In genomic region chr10:127471281-127471988, GRCm38 (mm10) we compare ENCODE assay signal across 10 mouse cellular contexts. TPM values are rescaled to one million over a fixed set of nuclear protein-coding genes. Genes with fewer than 3 reads are reported as not detected.
DNase-seq lines count a peak whose midpoint lies in the region; ATAC-seq lines count a peak whose summit lies in the region.
"Had no signal": no experiment of that assay in that cellular context is flagged by ENCODE, and none has a peak within 500 bp of the region (broad histone marks: within the 10 kb centered on the region; RNA-seq: fewer than 3 reads in every experiment).

No protein-coding gene starts in this region.

- peak; percentile 14 for DNase-seq in embryo, embryonic 9.5 days (ENCODE audit: extremely low spot score)
- no peak for DNase-seq in embryo, embryonic 11 days
- DNase-seq in kidney, postnatal 14 days: peak; percentile 48
- no peak for DNase-seq in kidney, adult 18-20 months
- DNase-seq in liver, embryonic 11.5 days (ENCODE audit: low spot score): no peak
- DNase-seq in thymus, postnatal 0 days (ENCODE audit: low spot score): peak; percentile 67
- DNase-seq in gastrocnemius, postnatal 4 days (ENCODE audit: low spot score in 2 of 2): no peak
- no peak for DNase-seq in cerebellum, postnatal 10 days
- DNase-seq: gastrocnemius, postnatal 25 days had no signal

- no peaks in the 10 kb centered on the region for H3K27me3 ChIP-seq in liver, embryonic 11.5 days (replicated peaks; ENCODE audit: control insufficient read depth, insufficient read depth, low read length)

- H3K4me2 ChIP-seq in liver, embryonic 11.5 days: no peak overlapping the region; the same call in 1 of the 2 replicates

- WGBS in liver, embryonic 11.5 days: 44% methylated on average over 15 of the region's 15 CpGs

- H3K27ac ChIP-seq in liver, embryonic 11.5 days (ENCODE audit: low read depth, low read length): no peak overlapping the region

- H3K36me3 ChIP-seq in liver, embryonic 11.5 days (ENCODE audit: control insufficient read depth, insufficient read depth, low read length): peaks cover 1% of the 10 kb centered on the region; the same call in 1 of the 2 replicates

- 0 out of 2 replicates have a peak, but pooled peaks have one; percentile 10 for ATAC-seq in liver, embryonic 11.5 days (replicated peaks; ENCODE audit: low FRiP score)

- H3K9me3 ChIP-seq in liver, embryonic 11.5 days (ENCODE audit: control insufficient read depth, low read length): no peaks in the 10 kb centered on the region

- H3K4me3 ChIP-seq in liver, embryonic 11.5 days (ENCODE audit: low read depth, low read length): no peak overlapping the region
- H3K4me3 ChIP-seq: erythroblast, embryonic 14.5 days had no signal

- no peak overlapping the region for H3K9ac ChIP-seq in liver, embryonic 11.5 days (ENCODE audit: low read depth, low read length)

- H3K4me1 ChIP-seq in liver, embryonic 11.5 days (replicated peaks; ENCODE audit: control insufficient read depth, insufficient read depth, low read length): no peaks in the 10 kb centered on the region; the same call in 1 of the 2 replicates

RNA-seq across cellular contexts. Expression of gene Stac3, which starts 30.1 kb away (rescaled TPM):
- 0.32 and 0.39 TPM in 2 replicates for polyA plus RNA-seq in liver, embryonic 11.5 days (2014; fragmentation: Nextera tagmentation; extraction: Ambion mirVana)
- 0.30 and 0.73 TPM in 2 replicates for polyA plus RNA-seq in thymus, postnatal 0 days (2015; fragmentation: Nextera tagmentation; extraction: Ambion mirVana)
- total RNA-seq in gastrocnemius, postnatal 4 days (2021): 100 to 1,000 TPM; 167 to 205 TPM

RNA-seq across cellular contexts. Expression of gene Ndufa4l2, which starts 43.3 kb away (rescaled TPM):
- 34.2 TPM in 2 replicates for polyA plus RNA-seq in liver, embryonic 11.5 days (2014; fragmentation: Nextera tagmentation; extraction: Ambion mirVana)
- polyA plus RNA-seq in thymus, postnatal 0 days (2015; fragmentation: Nextera tagmentation; extraction: Ambion mirVana): 10.4 and 13.2 TPM in 2 replicates
- total RNA-seq in gastrocnemius, postnatal 4 days (2021): 10 to 100 TPM; 23.6 to 24.1 TPM

RNA-seq across cellular contexts. Expression of gene Shmt2, which starts 50.8 kb away (rescaled TPM):
- polyA plus RNA-seq in liver, embryonic 11.5 days (2014; fragmentation: Nextera tagmentation; extraction: Ambion mirVana): 261 and 286 TPM in 2 replicates
- polyA plus RNA-seq in thymus, postnatal 0 days (2015; fragmentation: Nextera tagmentation; extraction: Ambion mirVana): 102 and 118 TPM in 2 replicates
- 10 to 100 TPM; 34.6 to 34.8 TPM for total RNA-seq in gastrocnemius, postnatal 4 days (2021)

Comparison
In these comparisons a context has a peak if more than half of its experiments do, and no peak if none do; other contexts are left out.
1. DNase-seq: peak in embryo, embryonic 9.5 days (single experiment), kidney, postnatal 14 days (single experiment) and thymus, postnatal 0 days (single experiment); none in embryo, embryonic 11 days (single experiment), kidney, adult 18-20 months (single experiment), liver, embryonic 11.5 days (single experiment), gastrocnemius, postnatal 4 days (0 of 2) and cerebellum, postnatal 10 days (0 of 2).